Mouse (Mus musculus): Measurements from ENCODE around the gene Nop16.

Gene Nop16

GRCm38 (mm10) chr13:54556796-54557195, 33.1 kb downstream of the Nop16 start:
- no peak for DNase-seq

GRCm38 (mm10) chr13:54556176-54556575, 33.7 kb downstream of the Nop16 start:
- DNase-seq: no peak

- DNase-seq: no peak
Measured at GRCm38 (mm10) chr13:54548036-54548435, 41.9 kb downstream of the Nop16 start.

Data from B cell, adult 2 months (primary cell).